Mouse (Mus musculus): ENCODE data around the gene Trp53tg5.

DNA sequence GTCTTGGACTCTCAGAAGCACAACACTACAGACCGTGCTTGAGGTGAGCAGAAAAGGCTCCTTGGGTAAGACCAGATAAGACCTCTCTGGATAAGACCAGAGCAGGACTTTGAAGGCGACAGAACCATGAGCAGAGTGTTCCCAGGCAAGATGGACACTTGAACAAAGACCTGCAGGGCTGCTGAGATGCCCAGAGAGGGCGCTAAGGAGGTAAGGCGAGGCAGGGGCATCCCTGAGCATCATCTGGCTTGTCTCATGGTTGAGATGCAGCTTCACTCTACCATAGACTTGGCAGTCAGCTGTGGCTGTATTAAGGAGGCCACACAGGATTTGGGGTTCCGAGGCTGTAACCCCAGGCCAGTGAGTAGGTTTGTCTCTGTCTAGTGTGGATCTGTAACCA is 25.8 kb upstream of the Trp53tg5 start:
- TF ChIP-seq POLR2A (IDR thresholded peaks at IDR 0.05; ENCODE audit: insufficient read depth, low read length) (no peak), CTCF (IDR thresholded peaks at IDR 0.05; ENCODE audit: low read depth, low read length) (peak; percentile 45)
